Mouse (Mus musculus): Measurements from ENCODE around the gene Syncrip.

Gene Syncrip

GRCm38 (mm10) chr9:88481061-88481790 lies 1.1 kb downstream of the Syncrip start:
- WGBS: under 1% methylated on average over 74 of the region's 78 CpGs

GRCm38 (mm10) chr9:88480120-88480519 lies 2.3 kb downstream of the Syncrip start:
- WGBS: 4% methylated on average over 1 of the region's 1 CpGs

DNA sequence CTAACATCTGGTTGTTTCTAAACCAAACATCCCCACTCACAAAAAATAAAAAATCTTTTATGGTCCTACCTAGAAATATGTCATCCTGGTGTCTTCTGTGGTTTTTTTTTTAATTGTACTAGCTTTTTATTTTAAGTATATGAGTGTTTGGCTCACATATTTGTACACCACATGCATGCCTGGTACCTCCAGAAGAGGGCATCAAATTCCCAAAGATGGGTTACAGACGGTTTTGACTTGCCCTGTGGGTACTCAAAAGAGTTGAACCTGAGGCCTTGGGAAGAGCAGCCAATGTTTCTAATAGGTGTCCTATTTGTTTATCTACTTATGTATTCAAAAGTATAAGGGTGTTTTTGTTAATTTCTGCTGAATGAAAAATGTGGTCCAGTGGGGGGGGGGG lies 6.2 kb downstream of the Syncrip start:
- WGBS: 31% methylated on average over 1 of the region's 1 CpGs

GRCm38 (mm10) chr9:88461017-88461416 lies 21.4 kb downstream of the Syncrip start:
- 95% methylated on average over 3 of the region's 4 CpGs for WGBS

DNA sequence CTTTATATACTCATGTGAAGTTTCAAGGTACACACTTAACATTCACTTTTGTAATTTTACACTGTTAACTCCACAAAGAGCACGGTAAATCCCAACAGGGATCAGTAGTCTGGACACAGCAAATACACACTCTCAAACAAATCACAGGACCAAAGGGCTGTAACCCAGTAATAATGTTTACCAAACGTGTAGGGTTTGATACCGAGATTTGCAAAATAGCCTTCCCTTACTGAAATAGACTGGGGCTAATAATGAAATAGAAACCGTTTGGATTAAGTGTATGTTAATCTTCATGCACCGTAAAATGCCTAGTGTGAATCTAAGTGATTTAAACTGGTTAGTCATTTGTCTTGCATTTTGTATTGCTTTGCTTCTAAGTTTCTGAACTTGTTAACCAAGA lies 42.4 kb downstream of the Syncrip start:
- 17% methylated on average over 5 of the region's 5 CpGs for WGBS

DNA sequence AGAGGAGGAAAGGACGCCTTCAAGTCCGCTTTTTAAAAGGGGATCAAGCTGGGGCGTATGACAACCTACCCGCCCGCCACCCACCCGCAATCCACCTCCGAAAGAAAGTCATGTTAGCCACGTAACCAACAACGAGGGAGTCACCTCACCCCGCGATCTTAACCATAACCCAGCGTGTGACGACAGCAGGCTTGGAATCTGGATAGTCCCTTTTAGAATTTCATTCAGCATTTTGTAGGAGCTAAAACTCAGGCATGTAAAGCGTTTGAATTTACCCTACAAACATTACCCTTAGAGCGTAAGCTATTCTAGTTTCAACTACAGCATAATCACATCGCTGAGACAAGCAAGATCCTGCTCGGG lies 43.2 kb downstream of the Syncrip start:
- under 1% methylated on average over 17 of the region's 17 CpGs for WGBS

DNA sequence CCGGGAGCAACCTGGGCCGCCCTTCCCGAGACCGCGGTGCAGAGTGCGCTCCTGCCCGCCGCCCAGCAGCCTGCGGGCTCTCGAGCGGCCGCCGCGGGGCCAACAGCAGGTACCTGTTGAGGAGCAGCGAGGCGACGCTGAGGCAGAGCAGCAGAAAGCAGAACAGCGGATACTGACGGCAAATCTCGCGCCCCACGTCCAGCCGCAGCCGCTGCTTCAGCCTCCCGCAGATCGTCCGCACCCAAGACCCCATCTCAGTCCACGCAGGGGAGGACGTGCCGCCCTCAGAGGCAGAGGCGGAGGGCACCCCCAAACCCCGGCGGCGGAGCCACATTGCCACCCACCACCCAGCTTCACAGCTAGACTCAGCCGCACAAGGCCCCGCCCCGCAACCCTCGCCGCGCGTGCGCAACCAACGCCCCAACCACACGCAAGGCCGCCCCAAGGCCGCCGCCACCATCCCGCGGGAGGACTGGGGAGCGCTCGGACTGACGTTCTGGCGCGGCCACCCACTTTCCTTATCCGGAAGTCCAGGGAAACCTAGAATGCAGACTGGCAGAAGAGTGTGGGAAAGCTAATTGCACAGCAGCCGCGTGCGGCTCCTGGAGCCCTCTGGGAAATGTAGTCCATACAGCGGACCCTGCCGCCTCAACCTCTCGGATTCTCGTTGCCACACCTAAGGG lies 43.7 kb downstream of the Syncrip start, which contains the start of gene Snx14:
Gene Snx14 (minus strand): TSS at position 404 of the 683 bp plus-strand sequence.
- under 1% methylated on average over 55 of the region's 62 CpGs for WGBS

DNA sequence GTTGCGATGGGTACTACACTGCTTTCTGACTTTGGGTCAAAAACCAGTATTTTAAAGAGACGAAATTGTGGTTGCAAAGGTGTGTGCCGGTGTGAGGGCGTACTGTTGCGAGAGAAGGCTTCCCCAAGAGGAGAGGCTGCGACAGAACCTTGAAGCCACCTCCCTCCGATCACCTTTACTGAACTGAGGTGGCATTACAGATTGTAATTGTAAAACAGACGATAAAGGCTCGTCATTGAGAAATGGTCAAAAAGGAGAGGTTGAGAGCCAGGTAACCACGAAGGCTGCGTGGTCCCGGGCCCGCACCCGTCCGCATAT lies 44.2 kb downstream of the Syncrip start:
- WGBS: under 1% methylated on average over 15 of the region's 15 CpGs

- WGBS: 27% methylated on average over 10 of the region's 10 CpGs
Observed at GRCm38 (mm10) chr9:88437342-88438236, 44.8 kb downstream of the Syncrip start.

DNA sequence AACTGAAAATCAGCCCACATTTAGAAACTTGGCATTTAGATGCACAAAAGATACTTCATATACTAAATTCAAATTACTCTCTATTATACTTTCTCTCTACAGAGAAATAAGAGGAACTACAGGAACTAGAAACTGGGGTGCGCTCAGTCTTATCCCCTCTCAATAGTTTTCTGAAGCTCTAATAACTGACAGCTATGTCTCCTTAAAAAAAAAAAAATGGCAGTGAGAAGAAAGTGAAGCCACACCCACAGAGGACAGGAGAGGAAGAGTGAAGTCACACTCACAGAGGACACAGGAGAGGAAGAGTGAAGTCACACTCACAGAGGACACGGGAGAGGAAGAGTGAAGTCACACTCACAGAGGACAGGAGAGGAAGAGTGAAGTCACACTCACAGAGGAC lies 58.0 kb downstream of the Syncrip start:
- 84% methylated on average over 2 of the region's 2 CpGs for WGBS

DNA sequence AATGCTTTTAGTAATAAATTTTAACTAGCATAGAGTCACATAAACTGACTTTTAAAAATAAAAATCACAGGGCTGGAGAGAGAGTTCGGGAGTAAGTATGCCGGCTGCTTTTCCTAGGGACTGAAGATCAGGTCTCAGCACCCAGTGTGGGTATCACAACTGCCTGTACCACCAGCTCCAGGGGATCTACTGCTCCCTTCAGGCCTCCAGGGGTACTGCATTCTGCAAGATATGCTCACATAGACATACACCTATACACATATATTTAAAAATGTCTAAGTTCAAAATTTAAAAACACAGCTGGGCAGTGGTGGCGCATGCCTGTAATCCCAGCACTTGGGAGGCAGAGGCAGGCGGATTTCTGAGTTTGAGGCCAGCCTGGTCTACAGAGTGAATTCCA lies 59.9 kb downstream of the Syncrip start:
- WGBS: over 99% methylated on average over 4 of the region's 4 CpGs

GRCm38 (mm10) chr9:88416752-88417151 lies 65.6 kb downstream of the Syncrip start:
- 38% methylated on average over 1 of the region's 1 CpGs for WGBS

- WGBS: 53% methylated on average over 2 of the region's 2 CpGs
Observed at GRCm38 (mm10) chr9:88409978-88410377, 72.4 kb downstream of the Syncrip start.

DNA sequence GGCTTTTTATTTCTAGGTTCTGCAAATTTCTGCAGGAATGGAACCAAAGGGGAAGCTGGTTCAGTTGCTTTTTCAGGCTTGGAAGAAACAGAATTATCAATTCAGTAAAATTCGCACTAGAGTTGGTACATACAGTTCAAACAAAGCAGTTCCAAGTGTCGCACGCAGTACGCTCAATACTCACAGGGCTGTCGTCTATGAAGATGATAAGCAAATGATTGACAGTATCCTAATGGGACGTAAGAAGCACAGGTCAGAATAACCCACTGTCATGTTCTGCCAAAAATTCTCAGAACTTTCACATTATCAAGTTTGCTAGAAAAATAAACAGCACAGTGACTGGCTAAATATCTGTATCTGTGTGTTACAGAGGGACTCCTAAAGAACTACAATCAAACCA lies 77.9 kb downstream of the Syncrip start:
- WGBS: 87% methylated on average over 6 of the region's 6 CpGs

DNA sequence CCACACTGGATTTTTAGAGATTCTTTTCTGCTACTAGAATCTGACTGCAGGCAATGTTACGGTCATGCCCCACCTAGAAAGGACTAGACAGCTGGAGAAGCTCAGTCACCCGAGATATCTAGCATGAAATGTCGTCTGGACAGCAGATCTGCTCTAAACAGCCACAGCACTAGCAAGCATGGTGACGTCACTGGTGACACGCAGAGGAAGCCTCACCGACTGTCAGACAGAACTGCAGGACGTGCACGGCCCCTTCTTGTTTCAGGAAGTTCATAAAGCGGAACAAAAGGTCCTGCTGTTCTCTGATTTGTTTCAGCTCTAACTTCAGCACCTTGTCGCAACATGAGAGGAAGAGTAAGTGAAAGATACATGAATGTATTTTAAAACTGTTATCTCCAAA lies 78.3 kb downstream of the Syncrip start:
- WGBS: 66% methylated on average over 10 of the region's 10 CpGs

GRCm38 (mm10) chr9:88398461-88398860 lies 83.9 kb downstream of the Syncrip start:
- WGBS: 85% methylated on average over 1 of the region's 1 CpGs

Measured in cerebral cortex, adult 2 months (tissue).